Mouse (Mus musculus) heart, adult 2 months (tissue): ENCODE results near the gene Slc43a1. TPM values are rescaled to one million over a fixed set of nuclear protein-coding genes. Genes with fewer than 3 reads are reported as not detected.
"Not testable (repeated sequence)": the region's sequence is repeated elsewhere in the genome, so short reads cannot be mapped to it uniquely, and the experiment has no call there.

ENCODE experiments used
- DNase-seq, 2 experiments: peaks; one replicate each; pipeline ENCODE4 v3.0.0; 2021
- H3K27ac ChIP-seq: fragments of 200-600 bp; 2 replicates; pipeline ENCODE4 v1.8.1; 2022
- H3K27me3 ChIP-seq: fragments of 200-500 bp; 2 replicates; pipeline ENCODE4 v1.6.1; 2012; ENCODE audit warnings: mild to moderate bottlenecking, low read length, inconsistent platforms, mixed read lengths; ENCODE audit not compliant: control insufficient read depth, insufficient read depth
- H3K36me3 ChIP-seq: fragments of 200-500 bp; 2 replicates; pipeline ENCODE4 v1.6.1; 2012; ENCODE audit warnings: low read length, inconsistent platforms; ENCODE audit not compliant: control insufficient read depth, insufficient read depth
- H3K4me1 ChIP-seq: fragments of 200-500 bp; 2 replicates; pipeline ENCODE4 v1.6.1; 2011; ENCODE audit warnings: low read length; ENCODE audit not compliant: control insufficient read depth, insufficient read depth
- H3K4me3 ChIP-seq: fragments of 200-600 bp; 2 replicates; pipeline ENCODE4 v1.8.1; 2022
- H3K79me2 ChIP-seq: fragments of 200-500 bp; replicated peaks from 2 replicates; pipeline ENCODE4 v1.6.1; 2012; ENCODE audit warnings: mild to moderate bottlenecking, inconsistent platforms, low read length, moderate library complexity, mixed read lengths; ENCODE audit not compliant: control insufficient read depth, insufficient read depth
- H3K9ac ChIP-seq: fragments of 200-500 bp; 2 replicates; pipeline ENCODE4 v1.6.1; 2012; ENCODE audit warnings: low read depth, mild to moderate bottlenecking, control low read depth, inconsistent platforms, low read length, mixed read lengths
- CTCF ChIP-seq: fragments of 200-600 bp; IDR thresholded peaks from 2 replicates; pipeline ENCODE4 v1.8.1; 2022; ENCODE audit warnings: antibody characterized with exemption, mild to moderate bottlenecking, moderate library complexity
- EP300 ChIP-seq: fragments of 200-500 bp; IDR thresholded peaks from 2 replicates; pipeline ENCODE4 v1.6.1; 2011; ENCODE audit warnings: low read depth, low read length, control low read depth; ENCODE audit not compliant: insufficient read depth
- POLR2A ChIP-seq: fragments of 200-500 bp; IDR thresholded peaks from 2 replicates; pipeline ENCODE4 v1.6.1; 2011; ENCODE audit warnings: mild to moderate bottlenecking, low read depth, low read length, control low read depth; ENCODE audit not compliant: insufficient read depth
- WGBS: fragments of 180-500 bp; shearing (Covaris S2); methylation state at CpG from one replicate; pipeline ENCODE4 v1.1.7; 2018; 5-methylcytosine and 5-hydroxymethylcytosine counted together
- intact Hi-C: fragments of 180-260 bp; cut with DNase I; formaldehyde crosslinking; loops from one replicate; pipeline ENCODE4 v1.15.1; 2025
- polyA plus RNA-seq: library from polyadenylated mRNA; depleted of rRNA; stranded (reverse); fragments of >200 nt; gene quantifications from 2 replicates; pipeline ENCODE4 v1.2.3, GENCODE M21; 2012
- total RNA-seq, 2 experiments: library from RNA; stranded (reverse); gene quantifications; 2 replicates each; pipeline ENCODE4 v1.2.3; 2021

Gene Slc43a1
- total and polyA plus RNA-seq, 3 experiments: 2.1 to 3.7 (median 2.3) TPM

- no peaks in the 10 kb centered on the region for H3K27me3 ChIP-seq
- 1% methylated on average over 21 of the region's 21 CpGs for WGBS
- intact Hi-C loops: loop anchor here (2.0 kb wide), 1 partner anchor 58 kb away; no protein-coding TSS in a partner anchor
- H3K9ac ChIP-seq: peak within 1 kb of the TSS; percentile 44
- TF ChIP-seq EP300 (no peak), POLR2A (peak; percentile 61)
- no peaks in the 10 kb centered on the region for H3K36me3 ChIP-seq
- peak within 1 kb of the TSS; percentile 77 for H3K27ac ChIP-seq
- H3K4me3 ChIP-seq: peak within 1 kb of the TSS; percentile 74
- no peaks in the 10 kb centered on the region for H3K4me1 ChIP-seq
- no peaks in the 10 kb centered on the region for H3K79me2 ChIP-seq
- DNase-seq: peak; percentile 80 to 83
Measured at GRCm38 (mm10) chr2:84798493-84798921, 40.1 kb upstream of the Slc43a1 start, which contains the start of gene Ube2l6. Ube2l6 (plus strand) TSS chr2:84798828.

GRCm38 (mm10) chr2:84799041-84799561, 39.5 kb upstream of the Slc43a1 start:
- H3K4me3 ChIP-seq: peak overlapping the region; percentile 74

GRCm38 (mm10) chr2:84800304-84800703, 38.3 kb upstream of the Slc43a1 start:
- no peaks in the 10 kb centered on the region for H3K36me3 ChIP-seq
- no peak for TF ChIP-seq EP300
- no peak for TF ChIP-seq CTCF
- TF ChIP-seq POLR2A: peak; percentile 35; the same call in 1 of the 2 replicates
- H3K79me2 ChIP-seq: no peaks in the 10 kb centered on the region
- 60% methylated on average over 4 of the region's 4 CpGs for WGBS
- H3K9ac ChIP-seq: no peak overlapping the region; the same call in 1 of the 2 replicates
- no peak overlapping the region for H3K4me3 ChIP-seq
- no peaks in the 10 kb centered on the region for H3K27me3 ChIP-seq
- intact Hi-C loops: no loop called here
- DNase-seq: no peak
- H3K4me1 ChIP-seq: no peaks in the 10 kb centered on the region
- H3K27ac ChIP-seq: no peak overlapping the region

More at GRCm38 (mm10) chr2:84799041-84799561, 39.5 kb upstream of the Slc43a1 start:
- H3K79me2 ChIP-seq: no peaks in the 10 kb centered on the region
- no peaks in the 10 kb centered on the region for H3K4me1 ChIP-seq
- peak; percentile 64 to 77 for DNase-seq
- no peaks in the 10 kb centered on the region for H3K27me3 ChIP-seq
- H3K27ac ChIP-seq: peak overlapping the region; percentile 77
- WGBS: 0% methylated on average over 16 of the region's 16 CpGs
- no peaks in the 10 kb centered on the region for H3K36me3 ChIP-seq
- TF ChIP-seq EP300: 0 out of 2 replicates have a peak, but pooled peaks have one; percentile 28
- TF ChIP-seq POLR2A: peak; percentile 47; the same call in 1 of the 2 replicates
- peak; percentile 90 for TF ChIP-seq CTCF
- peak overlapping the region; percentile 44 for H3K9ac ChIP-seq
- intact Hi-C loops: loop anchor here (2.0 kb wide), 1 partner anchor 58 kb away; no protein-coding TSS in a partner anchor

- H3K4me3 ChIP-seq, H3K9ac ChIP-seq, H3K79me2 ChIP-seq, H3K27ac ChIP-seq, H3K4me1 ChIP-seq, H3K27me3 ChIP-seq, intact Hi-C loops, H3K36me3 ChIP-seq, DNase-seq: not testable (repeated sequence)
- WGBS: 85% methylated on average over 5 of the region's 5 CpGs
Measured at GRCm38 (mm10) chr2:84801223-84801622, 37.4 kb upstream of the Slc43a1 start.

- H3K36me3 ChIP-seq: no peaks in the 10 kb centered on the region
- WGBS: 96% methylated on average over 7 of the region's 7 CpGs
- no peak overlapping the region for H3K27ac ChIP-seq
- H3K79me2 ChIP-seq: no peaks in the 10 kb centered on the region
- DNase-seq: no peak
- TF ChIP-seq CTCF (no peak), POLR2A (no peak), EP300 (no peak)
- no peaks in the 10 kb centered on the region for H3K27me3 ChIP-seq
- no peaks in the 10 kb centered on the region for H3K4me1 ChIP-seq
- no peak overlapping the region for H3K4me3 ChIP-seq
- no peak overlapping the region for H3K9ac ChIP-seq
- intact Hi-C loops: no loop called here
Measured at GRCm38 (mm10) chr2:84803963-84804362, 34.7 kb upstream of the Slc43a1 start.

GRCm38 (mm10) chr2:84806546-84806945, 32.1 kb upstream of the Slc43a1 start:
- H3K27ac ChIP-seq: no peak overlapping the region
- intact Hi-C loops: no loop called here
- H3K4me3 ChIP-seq: no peak overlapping the region
- H3K79me2 ChIP-seq: no peaks in the 10 kb centered on the region
- no peak for TF ChIP-seq EP300
- TF ChIP-seq POLR2A: no peak
- TF ChIP-seq CTCF: no peak
- WGBS: 70% methylated on average over 5 of the region's 5 CpGs
- no peaks in the 10 kb centered on the region for H3K27me3 ChIP-seq
- no peak for DNase-seq
- no peaks in the 10 kb centered on the region for H3K36me3 ChIP-seq
- H3K9ac ChIP-seq: no peak overlapping the region
- peaks cover 5% of the 10 kb centered on the region for H3K4me1 ChIP-seq
